Mouse (Mus musculus) hindbrain, embryonic 12.5 days (tissue): Measurements from ENCODE around the gene Slx1b. TPM values are rescaled to one million over a fixed set of nuclear protein-coding genes. Genes with fewer than 3 reads are reported as not detected.
A peak's percentile ranks its signal among the peaks of the same experiment; 100 is the strongest.
"Not testable (repeated sequence)": the region's sequence is repeated elsewhere in the genome, so short reads cannot be mapped to it uniquely, and the experiment has no call there.

Experiments
- ATAC-seq: fragments of 200-750 bp; cut with Nextera tagmentation; 2 replicates; pipeline ENCODE4 v1.8.0; 2017; ENCODE audit warnings: moderate TSS enrichment; ENCODE audit not compliant: low FRiP score
- H3K27ac ChIP-seq: fragments of 300-500 bp; sonication (generic); 2 replicates; pipeline ENCODE4 v1.5.1; 2016; ENCODE audit warnings: mild to moderate bottlenecking
- H3K27me3 ChIP-seq: fragments of 300-500 bp; sonication (generic); 2 replicates; pipeline ENCODE4 v1.6.1; 2016; ENCODE audit warnings: mild to moderate bottlenecking
- H3K36me3 ChIP-seq: fragments of 300-500 bp; sonication (generic); 2 replicates; pipeline ENCODE4 v1.6.1; 2016; ENCODE audit warnings: mild to moderate bottlenecking
- H3K4me1 ChIP-seq: fragments of 300-500 bp; sonication (generic); 2 replicates; pipeline ENCODE4 v1.6.1; 2016
- H3K4me2 ChIP-seq: fragments of 300-500 bp; sonication (generic); replicated peaks from 2 replicates; pipeline ENCODE4 v1.6.1; 2016; ENCODE audit warnings: mild to moderate bottlenecking
- H3K4me3 ChIP-seq: fragments of 300-500 bp; sonication (generic); 2 replicates; pipeline ENCODE4 v1.5.1; 2016; ENCODE audit warnings: mild to moderate bottlenecking
- H3K9ac ChIP-seq: fragments of 300-500 bp; sonication (generic); 2 replicates; pipeline ENCODE4 v1.6.1; 2016; ENCODE audit warnings: mild to moderate bottlenecking, moderate library complexity
- H3K9me3 ChIP-seq: fragments of 300-500 bp; sonication (generic); replicated peaks from 2 replicates; pipeline ENCODE4 v1.6.1; 2016; ENCODE audit warnings: mild to moderate bottlenecking
- WGBS: fragments of 180-500 bp; shearing (Covaris S2); methylation state at CpG from one replicate; pipeline ENCODE4 v1.1.7; 2016; 5-methylcytosine and 5-hydroxymethylcytosine counted together
- polyA plus RNA-seq: library from polyadenylated mRNA; unstranded; fragments of >200 nt; fragmentation: Nextera tagmentation; extraction: Ambion mirVana; gene quantifications from 2 replicates; pipeline ENCODE4 v1.2.1, GENCODE M21; 2016

Gene Slx1b
- polyA plus RNA-seq, result 15.3 and 17.1 TPM in 2 replicates

GRCm38 (mm10) chr7:126695631-126696207, at the start of gene Slx1b:
TSS of gene Slx1b (minus strand) at chr7:126695784.
- H3K4me2 ChIP-seq, result peak within 1 kb of the TSS; percentile 81
- H3K9ac ChIP-seq, result peak within 1 kb of the TSS; percentile 84
- WGBS, result under 1% methylated on average over 40 of the region's 40 CpGs
- peak; percentile 99 for ATAC-seq
- H3K9me3 ChIP-seq, result no peaks in the 10 kb centered on the region
- peaks cover 27% of the 10 kb centered on the region for H3K4me1 ChIP-seq
- H3K4me3 ChIP-seq, result peak within 1 kb of the TSS; percentile 79
- H3K27me3 ChIP-seq, result no peaks in the 10 kb centered on the region
- H3K27ac ChIP-seq, result peak within 1 kb of the TSS; percentile 94
- H3K36me3 ChIP-seq, result peaks cover 45% of the 10 kb centered on the region

DNA sequence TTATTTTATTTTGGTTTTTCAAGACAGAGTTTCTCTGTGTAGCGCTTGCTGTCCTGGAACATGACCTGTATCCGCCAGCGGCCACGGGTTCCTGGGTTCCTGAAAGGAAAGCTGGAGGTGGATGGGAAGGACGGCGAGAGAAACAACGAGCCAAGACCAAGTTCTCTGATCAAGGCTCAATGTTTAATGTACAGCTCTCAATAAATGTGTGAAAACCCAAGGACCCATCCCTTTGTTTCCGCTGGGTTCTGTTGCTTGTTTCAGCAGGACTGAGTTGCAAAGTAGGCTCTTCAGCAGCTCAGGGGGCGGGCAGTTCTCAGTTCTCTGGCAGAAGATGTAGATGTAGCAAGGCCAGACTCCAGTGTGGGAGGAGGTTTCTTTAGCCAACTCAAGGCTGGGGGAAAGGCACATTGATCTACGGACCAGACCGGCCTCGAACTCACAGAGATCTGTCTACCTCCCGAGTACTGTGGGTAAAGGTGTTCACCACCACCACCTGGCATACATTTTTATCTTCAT, 46.4 kb upstream of the Slx1b start:
- 90% methylated on average over 13 of the region's 13 CpGs for WGBS
- Histone ChIP-seq H3K36me3 (no peaks in the 10 kb centered on the region), H3K9me3 (no peaks in the 10 kb centered on the region), H3K27ac (no peak overlapping the region), H3K9ac (no peak overlapping the region), H3K4me2 (no peak overlapping the region), H3K4me1 (peaks cover 6% of the 10 kb centered on the region; the same call in 1 of the 2 replicates), H3K27me3 (no peaks in the 10 kb centered on the region), H3K4me3 (no peak overlapping the region)
- ATAC-seq, result no peak

DNA sequence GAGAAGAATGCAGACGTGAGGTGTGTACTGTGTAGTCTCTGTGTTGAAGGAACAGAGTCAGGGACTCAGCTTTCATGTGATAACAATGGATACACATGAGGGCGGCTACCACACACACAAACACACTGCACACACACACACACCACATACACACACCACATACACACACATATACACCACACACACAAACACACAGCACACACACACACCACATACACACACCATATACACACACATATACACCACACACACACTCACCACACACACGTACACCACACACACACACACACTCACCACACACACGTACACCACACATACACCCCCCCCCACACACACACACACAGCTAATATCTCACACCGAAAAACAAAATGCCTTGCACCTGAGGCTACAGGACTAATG, 45.9 kb upstream of the Slx1b start:
- H3K9ac ChIP-seq, result no peak overlapping the region
- H3K4me3 ChIP-seq, result no peak overlapping the region
- WGBS, result 89% methylated on average over 5 of the region's 5 CpGs
- no peaks in the 10 kb centered on the region for H3K36me3 ChIP-seq
- no peaks in the 10 kb centered on the region for H3K9me3 ChIP-seq
- no peak overlapping the region for H3K27ac ChIP-seq
- H3K4me1 ChIP-seq, result peaks cover 6% of the 10 kb centered on the region; the same call in 1 of the 2 replicates
- no peaks in the 10 kb centered on the region for H3K27me3 ChIP-seq
- H3K4me2 ChIP-seq, result no peak overlapping the region
- ATAC-seq, result no peak

- no peak overlapping the region for H3K27ac ChIP-seq
- no peak for ATAC-seq
- WGBS, result 87% methylated on average over 5 of the region's 5 CpGs
Measured at GRCm38 (mm10) chr7:126740977-126741376, 45.4 kb upstream of the Slx1b start.

GRCm38 (mm10) chr7:126740132-126740735, 44.6 kb upstream of the Slx1b start:
- Histone ChIP-seq H3K36me3 (no peaks in the 10 kb centered on the region), H3K9ac (no peak overlapping the region), H3K9me3 (no peaks in the 10 kb centered on the region), H3K4me2 (no peak overlapping the region), H3K4me3 (no peak overlapping the region), H3K27ac (no peak overlapping the region), H3K4me1 (peaks cover 6% of the 10 kb centered on the region; the same call in 1 of the 2 replicates), H3K27me3 (no peaks in the 10 kb centered on the region)
- WGBS, result 78% methylated on average over 13 of the region's 13 CpGs
- ATAC-seq, result no peak

More at GRCm38 (mm10) chr7:126740977-126741376, 45.4 kb upstream of the Slx1b start:
- Histone ChIP-seq H3K36me3 (no peaks in the 10 kb centered on the region), H3K9ac (no peak overlapping the region), H3K9me3 (no peaks in the 10 kb centered on the region), H3K27me3 (no peaks in the 10 kb centered on the region), H3K4me3 (no peak overlapping the region), H3K4me2 (no peak overlapping the region), H3K4me1 (peaks cover 6% of the 10 kb centered on the region; the same call in 1 of the 2 replicates)

- Histone ChIP-seq H3K27ac (no peak overlapping the region), H3K4me3 (no peak overlapping the region), H3K4me1 (peaks cover 6% of the 10 kb centered on the region; the same call in 1 of the 2 replicates), H3K9ac (no peak overlapping the region), H3K36me3 (no peaks in the 10 kb centered on the region), H3K4me2 (no peak overlapping the region), H3K9me3 (no peaks in the 10 kb centered on the region), H3K27me3 (no peaks in the 10 kb centered on the region)
- no peak for ATAC-seq
- WGBS, result 83% methylated on average over 17 of the region's 17 CpGs
Measured at GRCm38 (mm10) chr7:126739551-126739950, 44.0 kb upstream of the Slx1b start.

GRCm38 (mm10) chr7:126736122-126736521, 40.5 kb upstream of the Slx1b start:
- Histone ChIP-seq H3K27me3 (no peaks in the 10 kb centered on the region), H3K9ac (no peak overlapping the region), H3K4me1 (peaks cover 6% of the 10 kb centered on the region; the same call in 1 of the 2 replicates), H3K27ac (no peak overlapping the region), H3K9me3 (no peaks in the 10 kb centered on the region), H3K36me3 (no peaks in the 10 kb centered on the region), H3K4me2 (no peak overlapping the region), H3K4me3 (no peak overlapping the region)
- WGBS, result 78% methylated on average over 8 of the region's 8 CpGs
- no peak for ATAC-seq

- not testable (repeated sequence) for ATAC-seq, H3K9me3 ChIP-seq, H3K9ac ChIP-seq, H3K27ac ChIP-seq, H3K27me3 ChIP-seq, H3K4me3 ChIP-seq, H3K4me1 ChIP-seq, H3K36me3 ChIP-seq, H3K4me2 ChIP-seq
- 84% methylated on average over 4 of the region's 4 CpGs for WGBS
Measured at GRCm38 (mm10) chr7:126730256-126730789, 34.7 kb upstream of the Slx1b start.

DNA sequence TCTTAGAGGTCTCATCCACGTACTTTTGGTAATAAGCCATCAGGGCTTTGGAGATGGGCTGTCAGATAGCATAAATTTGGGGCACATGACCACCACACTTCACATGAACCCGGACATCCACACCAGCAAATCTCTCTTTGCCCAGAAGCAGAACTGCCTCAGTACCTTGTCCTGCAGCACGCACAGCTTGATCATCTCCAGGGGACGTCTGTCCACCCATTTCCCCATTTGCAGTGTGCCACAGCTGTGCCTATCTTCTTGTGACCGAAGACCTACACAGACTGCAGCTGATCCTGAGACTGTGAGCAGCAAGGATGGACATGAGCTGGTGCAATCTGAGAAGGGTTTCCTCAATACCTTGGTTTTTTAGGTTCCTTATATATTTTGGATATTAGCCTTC, 30.1 kb upstream of the Slx1b start:
- H3K4me1 ChIP-seq, result no peaks in the 10 kb centered on the region
- ATAC-seq, result no peak
- H3K27me3 ChIP-seq, result no peaks in the 10 kb centered on the region
- no peaks in the 10 kb centered on the region for H3K9me3 ChIP-seq
- no peak overlapping the region for H3K4me2 ChIP-seq
- no peaks in the 10 kb centered on the region for H3K36me3 ChIP-seq
- 88% methylated on average over 5 of the region's 5 CpGs for WGBS
- no peak overlapping the region for H3K4me3 ChIP-seq
- H3K9ac ChIP-seq, result no peak overlapping the region
- no peak overlapping the region for H3K27ac ChIP-seq

DNA sequence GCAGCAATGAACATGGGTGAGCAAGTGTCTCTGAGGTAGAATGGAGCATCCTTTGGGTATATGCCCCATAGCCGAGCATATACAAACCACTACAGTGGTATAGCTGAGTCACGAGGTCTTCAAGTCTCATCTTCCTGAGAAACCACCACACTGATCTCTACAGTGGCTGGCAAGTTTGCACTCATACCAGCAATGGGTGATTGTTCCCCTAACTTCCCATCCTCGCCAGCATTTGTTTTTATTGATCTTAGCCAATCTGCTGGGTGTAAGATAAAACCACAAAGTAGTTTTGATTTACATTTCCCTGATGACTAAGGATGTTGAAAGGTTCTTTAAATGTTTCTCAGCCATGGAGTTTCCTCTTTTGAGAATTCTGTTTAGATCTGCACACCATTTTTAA, 29.5 kb upstream of the Slx1b start:
- H3K27me3 ChIP-seq, result no peaks in the 10 kb centered on the region
- H3K9ac ChIP-seq, result no peak overlapping the region
- WGBS, result 73% methylated on average over 3 of the region's 3 CpGs
- H3K27ac ChIP-seq, result no peak overlapping the region
- H3K9me3 ChIP-seq, result no peaks in the 10 kb centered on the region
- no peaks in the 10 kb centered on the region for H3K36me3 ChIP-seq
- H3K4me1 ChIP-seq, result no peaks in the 10 kb centered on the region
- ATAC-seq, result no peak
- H3K4me2 ChIP-seq, result no peak overlapping the region
- H3K4me3 ChIP-seq, result no peak overlapping the region

- no peak overlapping the region for H3K27ac ChIP-seq
- H3K9ac ChIP-seq, result no peak overlapping the region
- no peaks in the 10 kb centered on the region for H3K36me3 ChIP-seq
- no peak for ATAC-seq
- no peak overlapping the region for H3K4me2 ChIP-seq
- no peak overlapping the region for H3K4me3 ChIP-seq
- no peaks in the 10 kb centered on the region for H3K9me3 ChIP-seq
- WGBS, result 92% methylated on average over 13 of the region's 13 CpGs
- H3K4me1 ChIP-seq, result no peaks in the 10 kb centered on the region
- no peaks in the 10 kb centered on the region for H3K27me3 ChIP-seq
Measured at GRCm38 (mm10) chr7:126721635-126722034, 26.1 kb upstream of the Slx1b start.

DNA sequence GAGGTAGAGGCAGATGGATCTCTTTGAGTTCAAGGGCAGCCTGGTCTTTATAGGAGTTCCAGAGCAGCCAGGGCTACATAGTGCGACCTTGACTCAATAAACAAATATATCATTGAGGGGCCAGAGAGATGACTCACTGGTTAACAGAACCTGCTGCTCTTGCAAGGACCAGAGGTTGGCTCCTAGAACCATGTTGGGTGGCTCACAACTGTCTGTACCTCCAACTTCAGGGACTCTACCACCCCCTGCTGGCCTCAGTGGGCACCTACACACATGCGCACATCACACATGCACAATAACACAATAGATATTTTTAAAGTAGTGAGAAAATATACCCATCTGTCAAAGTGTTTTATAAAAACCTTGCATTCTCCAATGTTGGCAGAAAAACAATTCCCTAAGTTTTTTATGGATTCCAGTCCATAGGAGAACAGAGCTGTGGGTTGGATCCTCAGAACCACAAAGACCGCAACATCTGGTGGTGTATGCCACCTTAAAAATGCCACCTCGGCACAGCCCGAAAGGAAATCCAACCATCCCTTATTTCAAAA, 23.3 kb upstream of the Slx1b start:
- Histone ChIP-seq H3K9me3 (no peaks in the 10 kb centered on the region), H3K36me3 (no peaks in the 10 kb centered on the region), H3K4me2 (no peak overlapping the region), H3K27me3 (no peaks in the 10 kb centered on the region), H3K4me3 (no peak overlapping the region), H3K9ac (no peak overlapping the region), H3K4me1 (no peaks in the 10 kb centered on the region), H3K27ac (no peak overlapping the region)
- 95% methylated on average over 5 of the region's 5 CpGs for WGBS
- no peak for ATAC-seq
